Mouse (Mus musculus) MEL (cell line): Measurements from ENCODE around the gene Wdr70.

Experiments used
- CTCF ChIP-seq, 3 experiments: IDR thresholded peaks in 2 of 3; conservative IDR thresholded peaks in 1 of 3; 2 replicates each; pipeline ENCODE4 v1.5.1; 2011 to 2012; ENCODE audit warnings: low read length in 3 of 3, low read depth in 2 of 3, mild to moderate bottlenecking in 2 of 3, improper control_type of control experiment in 1 of 3, inconsistent platforms in 1 of 3, mixed read lengths in 1 of 3, moderate library complexity in 1 of 3; ENCODE audit not compliant: control insufficient read depth in 1 of 3, insufficient read depth in 1 of 3, poor library complexity in 1 of 3, severe bottlenecking in 1 of 3
- EP300 ChIP-seq, 2 experiments: IDR thresholded peaks; 2 replicates each; pipeline ENCODE4 v1.6.1; 2011; ENCODE audit warnings: improper control_type of control experiment in 2 of 2, low read length in 2 of 2, low read depth in 1 of 2, mild to moderate bottlenecking in 1 of 2
- HCFC1 ChIP-seq: IDR thresholded peaks from 2 replicates; pipeline ENCODE4 v1.6.1; 2012; ENCODE audit warnings: low read depth, mild to moderate bottlenecking, inconsistent platforms, low read length, improper control_type of control experiment, moderate library complexity
- MAX ChIP-seq: IDR thresholded peaks from 2 replicates; pipeline ENCODE4 v1.6.1; 2011; ENCODE audit warnings: low read length, improper control_type of control experiment
- NRF1 ChIP-seq: IDR thresholded peaks from 2 replicates; pipeline ENCODE4 v1.6.1; 2014; ENCODE audit warnings: low read depth, mild to moderate bottlenecking, inconsistent platforms, low read length, improper control_type of control experiment, moderate library complexity; ENCODE audit not compliant: poor library complexity, insufficient read depth, severe bottlenecking
- POLR2A ChIP-seq, 2 experiments: IDR thresholded peaks; 2 replicates each; pipeline ENCODE4 v1.6.1; 2011 to 2012; ENCODE audit warnings: low read length in 2 of 2, mild to moderate bottlenecking in 2 of 2, control low read depth in 1 of 2, improper control_type of control experiment in 1 of 2, low read depth in 1 of 2, moderate library complexity in 1 of 2; ENCODE audit not compliant: control insufficient read depth in 1 of 2, insufficient read depth in 1 of 2, poor library complexity in 1 of 2
- RCOR1 ChIP-seq: IDR thresholded peaks from 2 replicates; pipeline ENCODE4 v1.6.1; 2012; ENCODE audit warnings: low read depth, mild to moderate bottlenecking, inconsistent platforms, low read length, improper control_type of control experiment
- SIN3A ChIP-seq: IDR thresholded peaks from 2 replicates; pipeline ENCODE4 v1.6.1; 2012; ENCODE audit warnings: low read length, improper control_type of control experiment, inconsistent platforms
- USF1 ChIP-seq: IDR thresholded peaks from 2 replicates; pipeline ENCODE4 v1.6.1; 2014; ENCODE audit warnings: low read depth, mild to moderate bottlenecking, inconsistent platforms, low read length, improper control_type of control experiment, moderate library complexity
- ZC3H11A ChIP-seq: IDR thresholded peaks from 2 replicates; pipeline ENCODE4 v1.6.1; 2012; ENCODE audit warnings: low read depth, mild to moderate bottlenecking, inconsistent platforms, low read length, improper control_type of control experiment

DNA sequence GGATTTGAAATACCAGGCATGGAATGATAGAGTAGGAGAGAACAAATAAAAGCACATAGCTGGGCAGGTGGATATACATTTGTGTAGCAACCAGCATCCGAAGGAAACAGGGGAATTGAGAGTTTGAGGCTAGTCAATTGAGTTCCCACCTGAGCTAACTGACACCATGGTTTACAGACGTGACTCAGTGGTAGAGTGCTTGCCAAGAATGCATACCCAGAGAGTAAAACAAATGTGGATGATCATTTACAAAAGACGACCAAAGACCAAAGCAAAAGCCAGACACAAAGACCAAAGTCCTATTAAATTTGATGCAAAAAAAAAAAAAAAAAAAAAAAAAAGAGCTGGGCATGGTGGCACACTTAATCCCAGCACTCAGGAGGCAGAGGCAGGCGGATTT, 175.7 kb downstream of the Wdr70 start:
- TF ChIP-seq POLR2A (IDR thresholded peaks at IDR 0.05; ENCODE audit: control insufficient read depth in 1 of 2, insufficient read depth in 1 of 2, low read depth in 1 of 2, low read length in 2 of 2, poor library complexity in 1 of 2) = no peak
- TF ChIP-seq ZC3H11A = no peak
- TF ChIP-seq CTCF (IDR thresholded peaks at IDR 0.05 in 2 of 3, conservative IDR thresholded peaks at IDR 0.05 in 1 of 3; ENCODE audit: control insufficient read depth in 1 of 3, insufficient read depth in 1 of 3, low read depth in 2 of 3, low read length in 3 of 3, poor library complexity in 1 of 3, severe bottlenecking in 1 of 3) = no peak
- no peak for TF ChIP-seq RCOR1
- TF ChIP-seq MAX = no peak
- no peak for TF ChIP-seq NRF1
- TF ChIP-seq EP300 (IDR thresholded peaks at IDR 0.05; ENCODE audit: low read depth in 1 of 2, low read length in 2 of 2) = no peak
- no peak for TF ChIP-seq USF1
- TF ChIP-seq SIN3A = no peak
- TF ChIP-seq HCFC1 = no peak
